Mouse (Mus musculus): ENCODE data around the gene Adcy2. TPM values are rescaled to one million over a fixed set of nuclear protein-coding genes. Genes with fewer than 3 reads are reported as not detected.

Gene Adcy2
- polyA plus RNA-seq, 1 experiment from 2014 or later, result 0.46 TPM

DNA sequence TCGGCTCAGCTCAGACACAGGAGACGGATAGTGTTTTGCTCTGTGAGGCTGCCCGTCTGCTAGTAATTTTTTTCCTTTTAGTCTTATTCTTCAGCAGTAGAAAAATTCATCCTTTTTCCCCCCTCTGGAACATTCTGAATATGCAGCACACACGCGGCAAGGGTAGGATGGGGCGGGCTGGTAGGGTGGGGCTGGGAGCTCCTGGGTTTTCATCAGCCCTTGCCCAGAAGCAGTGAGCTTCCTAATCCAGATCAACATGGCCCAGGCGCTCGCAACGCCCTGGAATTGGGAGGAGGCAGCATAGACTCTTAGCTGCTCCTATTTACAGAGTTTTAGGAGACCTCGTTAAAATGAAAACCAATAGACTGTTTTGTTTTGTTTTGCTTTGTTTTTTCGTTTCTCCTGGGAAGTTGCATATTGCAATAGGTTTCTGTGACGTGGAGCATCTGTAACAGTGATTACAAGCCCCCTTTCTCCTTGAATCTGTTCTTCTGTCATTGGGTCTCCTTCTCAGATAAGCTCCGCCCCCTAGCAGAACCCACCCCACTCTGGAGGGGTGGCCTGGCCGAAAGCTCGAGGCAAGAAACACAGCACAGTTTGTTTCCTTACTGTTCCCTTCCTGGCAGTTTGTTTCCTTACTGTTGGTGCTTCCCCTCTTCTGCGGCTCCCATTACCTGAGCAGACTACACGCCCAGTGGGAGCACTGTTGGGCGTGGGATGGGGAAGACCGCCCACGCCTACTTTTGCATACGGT lies 391.5 kb downstream of the Adcy2 start:
- ATAC-seq (ENCODE audit: insufficient read depth), result no peak
- 44% methylated on average over 21 of the region's 21 CpGs for WGBS (ENCODE audit: insufficient replicate concordance)
- Histone ChIP-seq H3K27me3 (no peaks in the 10 kb centered on the region), H3K4me2 (peak overlapping the region; percentile 15), H3K9me3 (replicated peaks) (no peaks in the 10 kb centered on the region), H3K27ac (replicated peaks) (no peak overlapping the region), H3K4me1 (replicated peaks) (no peaks in the 10 kb centered on the region), H3K9ac (no peak overlapping the region), H3K36me3 (replicated peaks) (no peaks in the 10 kb centered on the region), H3K4me3 (replicated peaks) (no peak overlapping the region)

DNA sequence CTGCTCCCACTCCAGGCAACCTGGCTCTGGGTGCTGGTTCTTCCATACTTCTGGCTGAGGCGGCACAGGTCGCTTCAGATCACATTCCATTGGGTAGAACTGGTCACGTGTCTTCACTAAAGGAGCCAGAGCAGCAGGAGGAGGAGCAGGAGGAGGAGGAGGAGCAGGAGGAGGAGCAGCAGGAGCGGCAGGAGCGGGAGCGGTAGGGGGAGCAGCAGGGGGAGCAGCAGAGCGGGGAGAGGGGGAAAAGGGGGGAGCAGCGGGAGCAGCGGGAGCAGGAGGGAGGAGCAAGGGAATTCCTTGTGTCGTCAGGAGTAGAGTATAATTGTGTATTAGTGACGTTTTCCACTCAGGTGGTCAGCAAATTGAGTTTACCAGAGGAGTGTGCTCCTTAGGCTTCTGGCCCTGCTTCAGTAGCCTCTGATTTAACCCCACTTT lies 393.6 kb downstream of the Adcy2 start:
- Histone ChIP-seq H3K4me1 (replicated peaks) (no peaks in the 10 kb centered on the region), H3K9me3 (replicated peaks) (no peaks in the 10 kb centered on the region), H3K27ac (replicated peaks) (no peak overlapping the region), H3K4me3 (replicated peaks) (no peak overlapping the region; the same call in 1 of the 2 replicates), H3K4me2 (peak overlapping the region; percentile 46), H3K27me3 (no peaks in the 10 kb centered on the region), H3K9ac (no peak overlapping the region), H3K36me3 (replicated peaks) (no peaks in the 10 kb centered on the region)
- 7% methylated on average over 10 of the region's 11 CpGs for WGBS (ENCODE audit: insufficient replicate concordance)
- ATAC-seq (ENCODE audit: insufficient read depth), result no peak

GRCm38 (mm10) chr13:68603085-68603484 lies 396.3 kb downstream of the Adcy2 start:
- H3K4me1 ChIP-seq (replicated peaks), result peaks cover 1% of the 10 kb centered on the region
- no peak overlapping the region for H3K4me2 ChIP-seq
- no peaks in the 10 kb centered on the region for H3K27me3 ChIP-seq
- 55% methylated on average over 6 of the region's 6 CpGs for WGBS (ENCODE audit: insufficient replicate concordance)
- no peaks in the 10 kb centered on the region for H3K36me3 ChIP-seq (replicated peaks)
- H3K4me3 ChIP-seq (replicated peaks), result no peak overlapping the region
- no peak overlapping the region for H3K27ac ChIP-seq (replicated peaks)
- H3K9me3 ChIP-seq (replicated peaks), result no peaks in the 10 kb centered on the region
- H3K9ac ChIP-seq, result no peak overlapping the region
- ATAC-seq (ENCODE audit: insufficient read depth), result no peak

- ATAC-seq (ENCODE audit: insufficient read depth), result no peak
- no peaks in the 10 kb centered on the region for H3K36me3 ChIP-seq (replicated peaks)
- H3K4me2 ChIP-seq, result no peak overlapping the region
- WGBS (ENCODE audit: insufficient replicate concordance), result 28% methylated on average over 6 of the region's 6 CpGs
- H3K9ac ChIP-seq, result no peak overlapping the region
- no peak overlapping the region for H3K27ac ChIP-seq (replicated peaks)
- no peak overlapping the region for H3K4me3 ChIP-seq (replicated peaks)
- H3K4me1 ChIP-seq (replicated peaks), result peaks cover 8% of the 10 kb centered on the region
- no peaks in the 10 kb centered on the region for H3K27me3 ChIP-seq
- H3K9me3 ChIP-seq (replicated peaks), result no peaks in the 10 kb centered on the region
These were observed 398.2 kb downstream of the Adcy2 start for GRCm38 (mm10) chr13:68601184-68601583.

GRCm38 (mm10) chr13:68598953-68599352 lies 400.4 kb downstream of the Adcy2 start:
- Histone ChIP-seq H3K27me3 (no peaks in the 10 kb centered on the region), H3K36me3 (replicated peaks) (no peaks in the 10 kb centered on the region), H3K4me1 (replicated peaks) (peaks cover 8% of the 10 kb centered on the region), H3K9ac (no peak overlapping the region), H3K4me3 (replicated peaks) (no peak overlapping the region), H3K4me2 (no peak overlapping the region), H3K9me3 (replicated peaks) (no peaks in the 10 kb centered on the region), H3K27ac (replicated peaks) (no peak overlapping the region)
- no peak for ATAC-seq (ENCODE audit: insufficient read depth)

DNA sequence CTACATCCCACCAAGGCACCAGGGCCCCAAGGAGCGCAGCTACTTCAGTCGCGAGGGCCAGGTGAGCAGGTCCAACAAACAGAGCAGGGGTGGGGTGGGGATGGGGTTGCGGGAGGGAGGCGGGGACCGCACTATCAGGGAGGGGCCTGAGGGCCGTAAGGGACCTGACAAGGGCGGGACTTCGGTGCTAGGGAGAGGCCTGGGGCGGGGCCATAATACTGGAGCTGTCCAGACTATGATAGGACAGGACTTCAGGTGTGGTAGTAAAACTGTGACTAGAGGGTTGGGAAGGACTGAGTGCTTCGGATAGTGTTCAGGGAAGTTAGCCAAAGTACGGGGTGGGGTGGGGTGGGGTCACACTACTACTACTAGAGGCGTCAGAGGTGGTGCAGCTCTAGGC lies 401.7 kb downstream of the Adcy2 start:
- H3K27ac ChIP-seq (replicated peaks), result no peak overlapping the region
- no peak overlapping the region for H3K9ac ChIP-seq
- peak overlapping the region; percentile 38; the same call in 1 of the 2 replicates for H3K4me2 ChIP-seq
- no peaks in the 10 kb centered on the region for H3K27me3 ChIP-seq
- no peak overlapping the region for H3K4me3 ChIP-seq (replicated peaks)
- H3K4me1 ChIP-seq (replicated peaks), result peaks cover 8% of the 10 kb centered on the region
- peaks cover 7% of the 10 kb centered on the region for H3K36me3 ChIP-seq (replicated peaks)
- ATAC-seq (ENCODE audit: insufficient read depth), result peak; percentile 85
- 11% methylated on average over 13 of the region's 13 CpGs for whole genome bisulfite sequencing (ENCODE audit: insufficient replicate concordance)
- no peaks in the 10 kb centered on the region for H3K9me3 ChIP-seq (replicated peaks)

DNA sequence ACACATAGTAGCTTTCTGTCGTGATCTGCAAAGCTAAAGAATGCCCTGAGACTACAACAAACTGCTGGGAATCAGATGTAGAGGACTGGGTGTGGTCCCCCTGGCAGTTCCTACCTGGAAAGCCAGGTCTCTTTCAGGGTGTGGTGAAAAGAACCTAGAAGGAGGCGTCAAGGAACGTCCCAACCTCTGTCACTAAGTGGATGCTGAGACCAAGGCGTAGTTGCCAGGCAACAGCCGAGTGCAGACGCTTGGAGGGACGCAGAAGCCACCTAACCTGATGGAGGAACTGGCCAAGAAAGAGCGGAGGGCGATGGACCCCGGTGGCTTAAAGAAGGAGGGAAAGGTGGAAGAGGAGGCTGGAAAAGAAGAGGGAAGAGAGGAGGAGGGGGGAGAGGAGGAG lies 402.1 kb downstream of the Adcy2 start, which contains the start of gene 1700001L19Rik:
Gene 1700001L19Rik (plus strand): TSS at position 223 of the 400 bp plus-strand sequence.
- Histone ChIP-seq H3K9ac (no peak within 1 kb of the TSS), H3K4me2 (peak within 1 kb of the TSS; percentile 38; the same call in 1 of the 2 replicates), H3K4me3 (replicated peaks) (no peak within 1 kb of the TSS), H3K27ac (replicated peaks) (no peak within 1 kb of the TSS), H3K9me3 (replicated peaks) (no peaks in the 10 kb centered on the region), H3K27me3 (no peaks in the 10 kb centered on the region), H3K36me3 (replicated peaks) (peaks cover 12% of the 10 kb centered on the region), H3K4me1 (replicated peaks) (peaks cover 8% of the 10 kb centered on the region)
- no peak for ATAC-seq (ENCODE audit: insufficient read depth)
- 17% methylated on average over 10 of the region's 10 CpGs for WGBS (ENCODE audit: insufficient replicate concordance)

- Histone ChIP-seq H3K4me1 (replicated peaks) (peaks cover 8% of the 10 kb centered on the region), H3K36me3 (replicated peaks) (peaks cover 43% of the 10 kb centered on the region), H3K9ac (no peak overlapping the region), H3K27ac (replicated peaks) (no peak overlapping the region), H3K4me2 (no peak overlapping the region), H3K27me3 (no peaks in the 10 kb centered on the region), H3K4me3 (replicated peaks) (no peak overlapping the region), H3K9me3 (replicated peaks) (no peaks in the 10 kb centered on the region)
- WGBS (ENCODE audit: insufficient replicate concordance), result 80% methylated on average over 1 of the region's 1 CpGs
- ATAC-seq (ENCODE audit: insufficient read depth), result no peak
These were observed 405.5 kb downstream of the Adcy2 start for GRCm38 (mm10) chr13:68593797-68594196.

- peaks cover 91% of the 10 kb centered on the region for H3K36me3 ChIP-seq (replicated peaks)
- H3K4me3 ChIP-seq (replicated peaks), result no peak overlapping the region
- no peak overlapping the region for H3K9ac ChIP-seq
- no peak overlapping the region for H3K27ac ChIP-seq (replicated peaks)
- H3K4me2 ChIP-seq, result no peak overlapping the region
- H3K9me3 ChIP-seq (replicated peaks), result no peaks in the 10 kb centered on the region
- ATAC-seq (ENCODE audit: insufficient read depth), result no peak
- peaks cover 4% of the 10 kb centered on the region; the same call in 1 of the 2 replicates for H3K4me1 ChIP-seq (replicated peaks)
- no peaks in the 10 kb centered on the region for H3K27me3 ChIP-seq
These were observed 411.0 kb downstream of the Adcy2 start for GRCm38 (mm10) chr13:68588352-68588751.

GRCm38 (mm10) chr13:68585441-68585840 lies 413.9 kb downstream of the Adcy2 start:
- ATAC-seq (ENCODE audit: insufficient read depth), result no peak
- Histone ChIP-seq H3K4me3 (replicated peaks) (no peak overlapping the region), H3K9ac (no peak overlapping the region), H3K27me3 (no peaks in the 10 kb centered on the region), H3K4me2 (no peak overlapping the region), H3K27ac (replicated peaks) (no peak overlapping the region), H3K4me1 (replicated peaks) (peaks cover 19% of the 10 kb centered on the region), H3K9me3 (replicated peaks) (no peaks in the 10 kb centered on the region), H3K36me3 (replicated peaks) (peaks cover 66% of the 10 kb centered on the region)
- 83% methylated on average over 7 of the region's 7 CpGs for WGBS (ENCODE audit: insufficient replicate concordance)

DNA sequence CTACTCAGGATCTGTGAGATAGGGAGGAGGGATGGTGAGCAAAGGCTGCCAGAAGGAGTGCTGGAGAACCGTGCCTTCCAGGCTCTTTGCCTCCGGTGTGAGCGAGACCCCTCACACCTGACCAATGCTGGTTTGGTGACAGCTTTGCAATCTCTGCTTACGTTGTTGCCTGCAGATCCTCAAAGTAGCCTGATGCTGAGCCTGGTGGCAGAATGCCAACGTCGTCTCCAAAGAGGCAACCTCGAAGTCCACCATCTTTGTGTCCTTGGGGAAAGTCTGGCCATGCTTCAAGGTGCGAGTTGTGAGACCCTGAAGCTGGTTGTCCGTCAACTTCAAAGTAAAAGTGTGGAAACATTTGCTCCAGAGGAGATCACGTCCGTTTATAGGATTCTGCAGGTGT lies 415.4 kb downstream of the Adcy2 start:
- H3K4me3 ChIP-seq (replicated peaks), result no peak overlapping the region
- ATAC-seq (ENCODE audit: insufficient read depth), result no peak
- no peak overlapping the region for H3K27ac ChIP-seq (replicated peaks)
- H3K27me3 ChIP-seq, result no peaks in the 10 kb centered on the region
- H3K4me1 ChIP-seq (replicated peaks), result peaks cover 21% of the 10 kb centered on the region
- H3K36me3 ChIP-seq (replicated peaks), result peaks cover 53% of the 10 kb centered on the region
- no peak overlapping the region for H3K9ac ChIP-seq
- no peak overlapping the region for H3K4me2 ChIP-seq
- 82% methylated on average over 11 of the region's 11 CpGs for WGBS (ENCODE audit: insufficient replicate concordance)
- no peaks in the 10 kb centered on the region for H3K9me3 ChIP-seq (replicated peaks)

- Histone ChIP-seq H3K9me3 (replicated peaks) (no peaks in the 10 kb centered on the region), H3K4me1 (replicated peaks) (peaks cover 21% of the 10 kb centered on the region), H3K27me3 (no peaks in the 10 kb centered on the region), H3K4me2 (peak overlapping the region; percentile 86), H3K4me3 (replicated peaks) (peak overlapping the region; percentile 81), H3K27ac (replicated peaks) (peak overlapping the region; percentile 62), H3K9ac (peak overlapping the region; percentile 65), H3K36me3 (replicated peaks) (peaks cover 45% of the 10 kb centered on the region)
- ATAC-seq (ENCODE audit: insufficient read depth), result no peak; the same call in 1 of the 2 replicates
- under 1% methylated on average over 11 of the region's 11 CpGs for WGBS (ENCODE audit: insufficient replicate concordance)
These were observed 416.9 kb downstream of the Adcy2 start for GRCm38 (mm10) chr13:68582517-68582780.
